ENCODE assay signal across 8 mouse cellular contexts in genomic region chr3:97682159-97682502, GRCm38 (mm10). TPM values are rescaled to one million over a fixed set of nuclear protein-coding genes. Genes with fewer than 3 reads are reported as not detected.
DNase-seq lines count a peak whose midpoint lies in the region; ATAC-seq and TF ChIP-seq lines count a peak whose summit lies in the region.

No protein-coding gene starts in this region.

- peaks cover 22% of the 10 kb centered on the region for H3K4me1 ChIP-seq in testis, adult 2 months (ENCODE audit: control insufficient read depth, insufficient read depth, low read length)
- peaks cover 19% of the 10 kb centered on the region for H3K4me1 ChIP-seq in liver, embryonic 12.5 days

- H3K9me3 ChIP-seq in liver, embryonic 12.5 days (replicated peaks), result no peaks in the 10 kb centered on the region

- no peaks in the 10 kb centered on the region for H3K27me3 ChIP-seq in testis, adult 2 months (ENCODE audit: control insufficient read depth, insufficient read depth, low read length)
- peaks cover 41% of the 10 kb centered on the region for H3K27me3 ChIP-seq in liver, embryonic 12.5 days (replicated peaks)

- 2% methylated on average over 11 of the region's 11 CpGs for WGBS in liver, embryonic 12.5 days (ENCODE audit: insufficient replicate concordance)

- no peaks in the 10 kb centered on the region for H3K36me3 ChIP-seq in testis, adult 2 months (ENCODE audit: control insufficient read depth, insufficient read depth, low read length)
- H3K36me3 ChIP-seq in liver, embryonic 12.5 days, result no peaks in the 10 kb centered on the region

- H3K4me2 ChIP-seq in liver, embryonic 12.5 days, result peak overlapping the region; percentile 89

- peak overlapping the region; percentile 71 for H3K4me3 ChIP-seq in gastrocnemius, adult 2 months
- peak overlapping the region; percentile 46; the same call in 1 of the 2 replicates for H3K4me3 ChIP-seq in testis, adult 2 months (ENCODE audit: control insufficient read depth, low read depth, low read length)
- H3K4me3 ChIP-seq in liver, embryonic 12.5 days, result peak overlapping the region; percentile 54

- peak overlapping the region; percentile 63; the same call in 1 of the 2 replicates for H3K9ac ChIP-seq in liver, embryonic 12.5 days

- no peak for DNase-seq in gastrocnemius, adult 2 months
- no peak for DNase-seq in gastrocnemius, adult 18-20 months (ENCODE audit: low spot score)
- no peak for DNase-seq in testis, postnatal 14 days (ENCODE audit: low spot score)
- no peak for DNase-seq in frontal cortex, postnatal 36 days (ENCODE audit: low spot score in 2 of 2)
- no peak for DNase-seq in left cerebral cortex, postnatal 10 days (ENCODE audit: extremely low spot score in 1 of 2, low spot score in 2 of 2)

- no peak for TF ChIP-seq POLR2A in testis, adult 2 months (IDR thresholded peaks at IDR 0.05; ENCODE audit: control insufficient read depth, low read depth, low read length)

- H3K27ac ChIP-seq in gastrocnemius, adult 2 months, result peak overlapping the region; percentile 59; the same call in 1 of the 2 replicates
- H3K27ac ChIP-seq in testis, adult 2 months (ENCODE audit: control insufficient read depth, insufficient read depth, low read depth, low read length), result no peak overlapping the region
- no peak overlapping the region for H3K27ac ChIP-seq in liver, embryonic 12.5 days

- ATAC-seq in liver, embryonic 12.5 days, result no peak
- ATAC-seq in granulocyte monocyte progenitor cell, adult 5-6 weeks (replicated peaks; ENCODE audit: poor library complexity, severe bottlenecking), result no peak

- intact Hi-C loops in gastrocnemius, adult 2 months (cut with DNase I), result no loop called here
- intact Hi-C loops in left cerebral cortex, postnatal 10 days (cut with DNase I), result loop anchor here (5.0 kb wide), 1 partner anchor 195 kb away; no protein-coding TSS in a partner anchor

- TF ChIP-seq CTCF in gastrocnemius, adult 2 months (IDR thresholded peaks at IDR 0.05), result no peak
- no peak for TF ChIP-seq CTCF in testis, adult 2 months (IDR thresholded peaks at IDR 0.05; ENCODE audit: control insufficient read depth, insufficient read depth, insufficient replicate concordance, low read depth, low read length)

RNA-seq across cellular contexts. Expression of gene Gm17651, which starts 7.6 kb away (rescaled TPM):
- total RNA-seq in gastrocnemius, adult 2 months (2021), result not detected
- not detected for total RNA-seq in gastrocnemius, adult 18-20 months (2021)
- not detected in 2 replicates for polyA plus RNA-seq in testis, adult 2 months (2012; rRNA removed)
- not detected in 2 replicates for polyA plus RNA-seq in liver, embryonic 12.5 days (2016; fragmentation: Nextera tagmentation; extraction: Ambion mirVana)
- not detected in 2 replicates for total RNA-seq in granulocyte monocyte progenitor cell, adult 5-6 weeks (2014; fragmentation: Nextera tagmentation)
- not detected in 2 replicates for total RNA-seq in granulocyte monocyte progenitor cell, adult 5-6 weeks (2017)
- total RNA-seq in left cerebral cortex, postnatal 10 days (2021), result not detected

RNA-seq across cellular contexts. Expression of gene Prkab2, which starts 24.1 kb away (rescaled TPM):
- 100 to 1,000 TPM; 137 to 243 TPM for total RNA-seq in gastrocnemius, adult 2 months (2021)
- total RNA-seq in gastrocnemius, adult 18-20 months (2021), result 100 to 1,000 TPM; 192 to 194 TPM
- 10.6 and 11.4 TPM in 2 replicates for polyA plus RNA-seq in testis, adult 2 months (2012; rRNA removed)
- 2.8 and 3.1 TPM in 2 replicates for polyA plus RNA-seq in liver, embryonic 12.5 days (2016; fragmentation: Nextera tagmentation; extraction: Ambion mirVana)
- 4.1 and 10.1 TPM in 2 replicates for total RNA-seq in granulocyte monocyte progenitor cell, adult 5-6 weeks (2014; fragmentation: Nextera tagmentation)
- 3.3 and 5.0 TPM in 2 replicates for total RNA-seq in granulocyte monocyte progenitor cell, adult 5-6 weeks (2017)
- 10 to 100 TPM; 32.9 to 34.8 TPM for total RNA-seq in left cerebral cortex, postnatal 10 days (2021)

RNA-seq across cellular contexts. Expression of gene Fmo5, which starts 53.5 kb away (rescaled TPM):
- 1 to 10 TPM; 6.5 to 7.3 TPM for total RNA-seq in gastrocnemius, adult 2 months (2021)
- total RNA-seq in gastrocnemius, adult 18-20 months (2021), result 1 to 10 TPM; 5.7 to 6.5 TPM
- 0.69 and 1.3 TPM in 2 replicates for polyA plus RNA-seq in testis, adult 2 months (2012; rRNA removed)
- polyA plus RNA-seq in liver, embryonic 12.5 days (2016; fragmentation: Nextera tagmentation; extraction: Ambion mirVana), result 5.6 and 5.7 TPM in 2 replicates
- 1.8 and 6.8 TPM in 2 replicates for total RNA-seq in granulocyte monocyte progenitor cell, adult 5-6 weeks (2014; fragmentation: Nextera tagmentation)
- total RNA-seq in granulocyte monocyte progenitor cell, adult 5-6 weeks (2017), result 1.5 and 1.8 TPM in 2 replicates
- 1 to 10 TPM; 1.4 to 1.6 TPM for total RNA-seq in left cerebral cortex, postnatal 10 days (2021)
